Mouse (Mus musculus): ENCODE data around the gene Gm525. TPM values are rescaled to one million over a fixed set of nuclear protein-coding genes. Genes with fewer than 3 reads are reported as not detected.
"Not testable (repeated sequence)": the region's sequence is repeated elsewhere in the genome, so short reads cannot be mapped to it uniquely, and the experiment has no call there.

Gm525 gene
- total RNA-seq, 2 experiments from 2014 or later: not detected

GRCm38 (mm10) chr11:89088754-89089153, 15.1 kb downstream of the Gm525 start:
- DNase-seq (ENCODE audit: extremely low spot score in 1 of 2, low spot score in 1 of 2): no peak

DNA sequence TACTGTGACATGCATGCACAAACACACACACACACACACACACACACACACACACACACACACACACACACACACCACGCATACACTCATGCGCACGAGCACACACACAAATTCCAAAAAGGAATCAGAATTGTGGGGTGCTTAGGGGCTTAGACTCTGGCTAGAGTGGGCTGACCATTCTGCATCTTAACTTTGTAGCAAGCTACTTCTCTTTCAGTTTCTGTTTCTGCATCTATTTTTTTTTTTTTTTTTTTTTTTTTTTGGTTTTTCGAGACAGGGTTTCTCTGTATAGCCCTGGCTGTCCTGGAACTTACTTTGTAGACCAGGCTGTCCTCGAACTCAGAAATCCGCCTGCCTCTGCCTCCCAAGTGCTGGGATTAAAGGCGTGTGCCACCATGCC, 16.7 kb downstream of the Gm525 start:
- DNase-seq (ENCODE audit: extremely low spot score in 1 of 2, low spot score in 1 of 2): not testable (repeated sequence)

- DNase-seq (ENCODE audit: extremely low spot score in 1 of 2, low spot score in 1 of 2): no peak
Measured at GRCm38 (mm10) chr11:89092714-89093113, 19.1 kb downstream of the Gm525 start.

- DNase-seq (ENCODE audit: extremely low spot score in 1 of 2, low spot score in 1 of 2): no peak
Measured at GRCm38 (mm10) chr11:89095306-89095705, 21.7 kb downstream of the Gm525 start.

- not testable (repeated sequence) for DNase-seq (ENCODE audit: extremely low spot score in 1 of 2, low spot score in 1 of 2)
Measured at GRCm38 (mm10) chr11:89097292-89097691, 23.7 kb downstream of the Gm525 start.

DNA sequence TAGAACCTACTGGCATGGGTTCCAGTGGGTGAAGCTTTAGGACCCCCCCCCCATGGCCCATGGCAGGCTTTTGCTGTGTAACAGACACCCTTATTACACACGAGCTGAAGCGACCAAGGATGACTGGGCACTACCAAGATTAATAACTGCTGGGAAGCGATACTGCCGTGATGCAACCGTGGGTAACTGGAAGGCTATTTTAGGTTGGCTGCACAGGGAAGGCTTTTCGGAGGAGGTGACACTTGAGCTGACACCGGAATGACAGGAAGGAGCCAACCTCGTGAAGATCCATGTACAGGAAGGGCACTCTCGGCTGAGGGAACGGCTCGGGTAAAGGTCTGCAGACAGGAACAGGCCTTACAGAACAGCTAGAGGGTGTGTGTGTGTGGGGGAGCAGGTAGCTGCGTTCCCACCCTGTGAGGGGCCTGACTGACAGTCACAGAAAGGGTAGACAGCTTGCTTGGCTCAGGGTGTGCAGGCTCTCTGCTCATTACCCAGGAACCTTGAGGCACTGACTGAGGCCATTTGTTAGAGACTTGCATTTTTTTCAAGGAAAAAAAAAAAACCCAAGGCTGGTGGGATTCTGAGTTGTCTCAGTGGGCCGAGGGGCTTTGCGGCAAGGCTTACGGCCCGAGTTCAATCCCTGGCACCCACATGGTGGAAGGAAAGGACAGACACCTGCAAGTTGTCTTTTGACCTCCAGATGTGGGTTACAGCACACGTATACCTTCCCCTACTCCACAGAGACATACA, 24.6 kb downstream of the Gm525 start:
- DNase-seq (ENCODE audit: extremely low spot score in 1 of 2, low spot score in 1 of 2): no peak

DNA sequence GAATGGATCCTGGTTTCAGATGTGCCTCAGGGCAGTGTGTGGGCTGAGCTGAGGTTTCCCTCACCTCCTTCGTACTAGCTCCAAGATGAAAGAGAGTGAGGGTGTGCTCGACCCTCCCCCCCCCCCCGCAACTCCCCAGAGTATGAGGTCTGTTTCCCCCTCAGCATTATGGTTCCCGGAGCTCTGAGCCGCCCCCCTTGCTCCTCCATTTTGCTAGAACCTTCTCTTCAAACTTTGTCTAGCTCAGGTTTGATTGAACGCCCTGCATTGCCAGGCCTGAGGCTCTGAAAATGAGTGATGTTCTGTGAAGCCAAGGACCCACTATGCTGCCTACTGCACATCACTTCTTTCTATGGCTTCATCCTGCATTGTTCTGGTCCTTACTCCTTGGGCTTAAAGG, 25.3 kb downstream of the Gm525 start:
- DNase-seq (ENCODE audit: extremely low spot score in 1 of 2, low spot score in 1 of 2): no peak

DNA sequence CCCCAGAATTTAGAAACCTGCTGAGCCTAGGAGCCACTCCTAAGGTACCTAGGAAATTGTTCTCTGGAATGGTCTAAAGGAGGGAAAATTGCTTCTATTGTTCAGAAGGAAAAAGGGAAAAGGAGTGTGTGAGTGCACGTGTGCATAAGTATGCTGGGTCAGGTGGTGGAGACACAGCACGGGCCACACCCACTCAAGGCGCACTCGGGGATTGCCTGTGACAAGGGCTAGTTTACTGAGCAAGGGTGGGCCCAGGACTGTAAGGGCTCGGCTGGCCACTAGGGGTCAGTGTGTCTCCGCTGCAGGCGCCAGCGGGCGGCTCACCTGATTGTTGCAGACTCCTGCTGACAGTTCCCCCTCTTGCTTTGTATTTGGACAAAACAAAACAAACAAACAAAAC, 26.8 kb downstream of the Gm525 start:
- peak; percentile 76 to 88 for DNase-seq (ENCODE audit: extremely low spot score in 1 of 2, low spot score in 1 of 2)

GRCm38 (mm10) chr11:89100826-89101321, 27.2 kb downstream of the Gm525 start:
- DNase-seq (ENCODE audit: extremely low spot score in 1 of 2, low spot score in 1 of 2): peak; percentile 16 to 25

GRCm38 (mm10) chr11:89103166-89103565, 29.5 kb downstream of the Gm525 start:
- DNase-seq (ENCODE audit: extremely low spot score in 1 of 2, low spot score in 1 of 2): no peak

DNA sequence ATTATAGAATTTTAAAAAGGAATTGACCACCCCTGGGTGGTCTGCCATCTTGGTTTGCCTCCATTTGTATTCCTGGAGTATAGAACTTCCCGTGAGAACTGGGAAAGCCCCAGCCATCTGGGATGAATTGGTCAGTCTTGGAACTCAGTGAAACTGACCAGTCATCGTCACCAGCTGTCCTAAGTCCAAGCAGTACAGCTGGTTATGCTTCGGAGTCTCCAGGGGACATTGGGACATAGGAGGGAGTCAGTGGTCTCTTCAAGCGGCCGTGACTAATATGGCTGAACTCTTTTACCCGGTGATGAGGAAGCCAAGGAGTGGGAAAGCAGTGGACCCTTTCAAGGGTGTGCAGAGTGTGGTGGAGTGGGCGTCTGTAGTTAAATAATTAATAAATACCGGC, 31.6 kb downstream of the Gm525 start:
- no peak for DNase-seq (ENCODE audit: extremely low spot score in 1 of 2, low spot score in 1 of 2)

DNA sequence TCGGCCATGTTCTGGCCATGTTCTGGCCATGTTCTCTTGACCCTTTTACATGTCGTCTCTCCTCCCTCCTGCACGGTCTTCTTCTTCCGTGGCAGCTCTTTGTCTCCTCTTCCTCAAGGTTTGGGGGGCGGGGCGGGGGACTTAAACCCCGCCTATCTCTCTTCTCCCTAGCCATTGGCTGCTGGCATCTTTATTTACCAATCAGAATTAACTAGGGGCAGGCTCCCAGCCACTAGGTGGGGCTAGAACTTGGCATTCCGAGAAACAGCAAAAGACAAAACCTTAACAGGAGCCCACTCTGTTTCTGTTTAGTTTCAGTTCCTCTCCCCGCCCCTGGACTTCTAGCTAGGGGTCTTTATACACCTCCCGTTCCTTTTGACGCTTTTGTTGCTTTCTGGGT, 32.2 kb downstream of the Gm525 start:
- DNase-seq (ENCODE audit: extremely low spot score in 1 of 2, low spot score in 1 of 2): no peak

DNA sequence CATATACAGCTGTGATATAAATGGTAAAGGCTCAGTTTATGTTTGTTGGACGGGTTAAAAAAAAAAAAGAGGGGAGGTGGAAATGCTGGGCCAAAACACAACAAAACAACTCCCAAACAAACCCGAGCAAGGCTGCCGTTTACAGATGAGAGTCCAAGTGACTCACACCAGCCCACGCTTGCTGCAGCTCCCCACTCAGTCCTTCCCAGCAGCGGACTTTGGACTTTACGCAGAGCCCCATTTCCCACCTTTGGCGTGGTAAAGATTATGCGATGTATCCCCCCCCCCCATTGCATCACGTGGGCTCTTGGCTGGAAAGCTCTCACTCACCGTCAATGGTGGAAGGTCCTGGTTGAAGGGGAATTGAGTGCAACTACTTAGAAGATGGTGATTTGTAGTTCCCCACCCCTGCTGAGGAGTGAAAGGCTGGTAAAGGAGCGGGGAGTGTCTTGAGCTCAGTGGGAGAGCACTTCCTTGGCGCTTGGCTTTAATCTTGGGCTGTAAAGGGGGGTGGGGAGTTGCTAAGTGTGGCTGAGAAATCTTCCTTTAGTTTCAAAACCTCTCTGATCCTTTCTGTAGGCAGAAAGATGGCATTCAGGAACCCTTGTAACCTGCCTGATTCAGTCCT, 33.7 kb downstream of the Gm525 start:
- DNase-seq (ENCODE audit: extremely low spot score in 1 of 2, low spot score in 1 of 2): no peak

GRCm38 (mm10) chr11:89124411-89124810, 50.8 kb downstream of the Gm525 start:
- no peak for DNase-seq (ENCODE audit: extremely low spot score in 1 of 2, low spot score in 1 of 2)

- DNase-seq (ENCODE audit: extremely low spot score in 1 of 2, low spot score in 1 of 2): no peak
Measured at GRCm38 (mm10) chr11:89130856-89131255, 57.2 kb downstream of the Gm525 start.

GRCm38 (mm10) chr11:89132406-89132805, 58.8 kb downstream of the Gm525 start:
- DNase-seq (ENCODE audit: extremely low spot score in 1 of 2, low spot score in 1 of 2): no peak

DNA sequence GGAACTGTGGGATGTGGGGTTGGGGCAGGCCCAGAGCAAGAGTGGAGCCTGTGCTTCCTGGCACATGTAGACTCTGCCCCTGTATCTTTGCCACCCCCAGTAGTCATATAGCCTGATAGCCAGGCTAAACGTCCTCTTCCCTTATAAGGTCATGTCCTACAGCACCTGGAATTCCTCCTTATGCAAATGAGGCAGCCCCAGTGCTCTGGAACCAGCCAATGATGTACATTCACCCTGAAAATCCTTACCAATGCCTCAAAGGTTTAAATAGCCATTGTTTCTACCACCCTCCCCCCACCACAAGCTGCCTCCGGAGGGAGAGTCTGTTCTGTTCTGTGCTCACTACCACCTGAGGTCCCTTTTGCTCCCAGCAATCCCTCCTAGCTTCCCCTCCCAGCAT, 60.6 kb downstream of the Gm525 start:
- no peak for DNase-seq (ENCODE audit: extremely low spot score in 1 of 2, low spot score in 1 of 2)

GRCm38 (mm10) chr11:89137915-89138314, 64.3 kb downstream of the Gm525 start:
- no peak for DNase-seq (ENCODE audit: extremely low spot score in 1 of 2, low spot score in 1 of 2)
